Mouse (Mus musculus) limb, embryonic 14.5 days (tissue): ENCODE results near the gene Jak1. TPM values are rescaled to one million over a fixed set of nuclear protein-coding genes. Genes with fewer than 3 reads are reported as not detected.

Source experiments
- ATAC-seq: fragments of 200-750 bp; cut with Nextera tagmentation; 2 replicates; pipeline ENCODE4 v1.8.0; 2017; ENCODE audit warnings: low read depth, moderate number of reproducible peaks, moderate TSS enrichment; ENCODE audit not compliant: low FRiP score
- DNase-seq: peaks from one replicate; pipeline ENCODE4 v3.0.0-alpha.2; 2015; ENCODE audit warnings: low spot score
- H3K27ac ChIP-seq: fragments of 300-500 bp; sonication (generic); replicated peaks from 2 replicates; pipeline ENCODE4 v1.5.1; 2014; ENCODE audit warnings: low read depth, mild to moderate bottlenecking, low read length, moderate library complexity, mixed read lengths
- H3K27me3 ChIP-seq: fragments of 300-500 bp; sonication (generic); 2 replicates; pipeline ENCODE4 v1.6.1; 2014; ENCODE audit warnings: low read length, mixed read lengths; ENCODE audit not compliant: control insufficient read depth, insufficient read depth
- H3K36me3 ChIP-seq: fragments of 300-500 bp; sonication (generic); 2 replicates; pipeline ENCODE4 v1.6.1; 2014; ENCODE audit warnings: mild to moderate bottlenecking, low read length, moderate library complexity, mixed read lengths; ENCODE audit not compliant: control insufficient read depth, insufficient read depth
- H3K4me1 ChIP-seq: fragments of 300-500 bp; sonication (generic); 2 replicates; pipeline ENCODE4 v1.6.1; 2014; ENCODE audit warnings: antibody characterized with exemption, low read length, mixed read lengths; ENCODE audit not compliant: control insufficient read depth, insufficient read depth
- H3K4me2 ChIP-seq: fragments of 300-500 bp; sonication (generic); replicated peaks from 2 replicates; pipeline ENCODE4 v1.6.1; 2014; ENCODE audit warnings: low read depth, mild to moderate bottlenecking, low read length, moderate library complexity; ENCODE audit not compliant: severe bottlenecking
- H3K4me3 ChIP-seq: fragments of 300-500 bp; sonication (generic); replicated peaks from 2 replicates; pipeline ENCODE4 v1.5.1; 2014; ENCODE audit warnings: low read length
- H3K9ac ChIP-seq: fragments of 300-500 bp; sonication (generic); 2 replicates; pipeline ENCODE4 v1.6.1; 2014; ENCODE audit warnings: mild to moderate bottlenecking, low read depth, low read length, moderate library complexity; ENCODE audit not compliant: severe bottlenecking
- H3K9me3 ChIP-seq: fragments of 300-500 bp; sonication (generic); 2 replicates; pipeline ENCODE4 v1.6.1; 2016; ENCODE audit warnings: low read length; ENCODE audit not compliant: control insufficient read depth
- POLR2A ChIP-seq: fragments of 200-500 bp; IDR thresholded peaks from 2 replicates; pipeline ENCODE4 v1.8.0; 2012; ENCODE audit warnings: inconsistent platforms, mild to moderate bottlenecking, moderate library complexity, borderline replicate concordance; ENCODE audit not compliant: insufficient read depth, insufficient read length; ENCODE audit errors: extremely low read depth
- WGBS: fragments of 180-500 bp; shearing (Covaris S2); extraction: QIAGEN DNeasy Blood & Tissue Kit; methylation state at CpG from one replicate; pipeline ENCODE4 v1.1.7; 2014; 5-methylcytosine and 5-hydroxymethylcytosine counted together
- polyA plus RNA-seq, 2 experiments: library from polyadenylated mRNA; depleted of rRNA in 1 of 2; stranded (reverse) in 1 of 2; unstranded in 1 of 2; fragments of >200 nt; fragmentation: Nextera tagmentation in 1 of 2; extraction: Ambion mirVana in 1 of 2; gene quantifications; 2 replicates each; pipeline versions ENCODE4 v1.2.1 to v1.2.3; 2012 to 2014

Gene Jak1
- polyA plus RNA-seq, 2 experiments, result 59.7 to 105 TPM

DNA sequence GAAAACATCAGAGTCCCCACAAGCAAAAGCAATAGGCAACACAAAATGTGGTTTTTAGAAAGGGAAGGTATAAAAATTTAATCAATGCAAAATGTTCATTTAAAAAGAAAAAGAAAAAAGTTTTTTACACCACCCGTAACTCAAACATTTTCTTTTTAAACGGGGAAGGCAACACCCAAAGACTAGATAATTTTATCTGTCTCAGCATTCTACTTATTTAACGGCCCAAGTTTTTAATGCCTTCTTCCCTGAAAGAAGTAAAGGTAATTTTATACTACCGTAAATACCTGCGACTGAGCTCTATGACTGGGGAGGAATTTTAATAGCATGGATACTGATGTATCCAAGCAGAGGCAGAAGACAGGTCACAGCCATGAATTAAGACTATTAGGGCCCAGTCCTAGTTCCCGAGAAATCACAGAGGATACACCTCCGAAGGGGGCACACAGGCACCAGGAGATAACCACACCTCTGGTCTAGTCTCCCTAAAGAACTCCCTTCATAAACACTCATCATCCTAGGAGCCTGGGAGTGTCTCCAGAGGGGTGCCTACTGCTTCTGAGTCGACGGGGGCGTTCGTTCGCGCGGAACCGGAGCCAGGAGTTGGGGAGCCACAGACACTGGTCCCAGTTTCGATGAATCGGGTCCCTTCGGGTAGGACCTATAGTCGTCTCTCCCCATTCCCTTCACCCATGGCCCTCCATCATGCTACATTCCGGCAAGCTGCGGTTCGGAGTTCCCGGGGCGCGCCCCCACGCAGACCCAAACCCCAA is 928 bp downstream of the Jak1 start:
- DNase-seq (no peak), ATAC-seq (peak; percentile 20; the same call in 1 of the 2 replicates)
- TF ChIP-seq POLR2A, result no peak
- Histone ChIP-seq H3K4me2 (peak overlapping the region; percentile 86), H3K4me1 (peaks cover 9% of the 10 kb centered on the region; the same call in 1 of the 2 replicates), H3K36me3 (no peaks in the 10 kb centered on the region), H3K4me3 (peak overlapping the region; percentile 100), H3K9me3 (no peaks in the 10 kb centered on the region), H3K27ac (peak overlapping the region; percentile 87; the same call in 1 of the 2 replicates), H3K27me3 (no peaks in the 10 kb centered on the region), H3K9ac (peak overlapping the region; percentile 92)
- WGBS, result 5% methylated on average over 26 of the region's 26 CpGs

- ATAC-seq (no peak), DNase-seq (no peak)
- Histone ChIP-seq H3K9ac (no peak overlapping the region), H3K9me3 (no peaks in the 10 kb centered on the region), H3K4me2 (no peak overlapping the region), H3K36me3 (no peaks in the 10 kb centered on the region), H3K27me3 (no peaks in the 10 kb centered on the region), H3K4me3 (no peak overlapping the region), H3K4me1 (peaks cover 9% of the 10 kb centered on the region; the same call in 1 of the 2 replicates), H3K27ac (no peak overlapping the region)
- 82% methylated on average over 5 of the region's 5 CpGs for WGBS
- no peak for TF ChIP-seq POLR2A
Observed at GRCm38 (mm10) chr4:101261596-101261995, 3.5 kb downstream of the Jak1 start.

GRCm38 (mm10) chr4:101260744-101261291 is 4.3 kb downstream of the Jak1 start:
- DNase-seq (no peak), ATAC-seq (no peak)
- no peaks in the 10 kb centered on the region for H3K9me3 ChIP-seq
- 84% methylated on average over 8 of the region's 8 CpGs for WGBS
- no peaks in the 10 kb centered on the region for H3K36me3 ChIP-seq
- H3K27ac ChIP-seq, result no peak overlapping the region
- no peak overlapping the region for H3K9ac ChIP-seq
- H3K4me2 ChIP-seq, result no peak overlapping the region
- H3K27me3 ChIP-seq, result no peaks in the 10 kb centered on the region
- peaks cover 9% of the 10 kb centered on the region; the same call in 1 of the 2 replicates for H3K4me1 ChIP-seq
- no peak overlapping the region for H3K4me3 ChIP-seq
- TF ChIP-seq POLR2A, result no peak

DNA sequence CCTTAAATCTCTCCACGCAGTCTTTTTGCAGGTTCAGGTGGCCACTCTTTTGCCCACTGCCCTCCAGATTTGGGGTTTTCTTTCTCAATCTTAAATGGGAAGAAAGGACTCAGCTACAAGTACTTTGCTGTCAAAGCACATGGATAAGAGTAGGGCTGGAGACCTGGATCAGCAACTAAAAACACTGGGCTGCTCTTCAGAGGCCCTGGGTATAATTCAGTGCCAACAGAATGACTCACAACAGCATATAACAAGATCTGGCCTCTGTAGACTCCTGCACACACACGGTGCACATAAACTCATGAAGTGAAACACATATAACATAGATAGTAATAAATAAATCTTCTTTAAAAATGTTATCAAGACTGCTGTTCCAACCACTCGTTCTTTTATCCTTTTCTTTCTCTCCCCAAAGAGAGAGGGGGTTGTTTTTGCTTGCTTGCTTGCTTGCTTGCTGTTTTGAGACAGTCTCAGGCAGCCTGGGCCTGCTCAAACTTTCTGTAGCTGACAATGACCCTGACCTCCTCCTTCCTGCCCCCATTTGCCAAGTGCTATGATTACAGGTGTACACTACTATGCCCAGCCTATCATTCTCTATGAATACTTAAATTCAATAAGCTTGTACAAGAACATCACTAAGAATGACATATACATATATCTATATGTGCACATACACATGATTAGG is 8.4 kb downstream of the Jak1 start:
- no peak for TF ChIP-seq POLR2A
- no peak overlapping the region for H3K9ac ChIP-seq
- peaks cover 8% of the 10 kb centered on the region; the same call in 1 of the 2 replicates for H3K4me1 ChIP-seq
- H3K4me3 ChIP-seq, result no peak overlapping the region
- no peak for ATAC-seq
- WGBS, result 83% methylated on average over 3 of the region's 3 CpGs
- H3K4me2 ChIP-seq, result no peak overlapping the region
- no peaks in the 10 kb centered on the region for H3K27me3 ChIP-seq
- no peak overlapping the region for H3K27ac ChIP-seq
- DNase-seq, result no peak
- no peaks in the 10 kb centered on the region for H3K9me3 ChIP-seq
- H3K36me3 ChIP-seq, result no peaks in the 10 kb centered on the region

DNA sequence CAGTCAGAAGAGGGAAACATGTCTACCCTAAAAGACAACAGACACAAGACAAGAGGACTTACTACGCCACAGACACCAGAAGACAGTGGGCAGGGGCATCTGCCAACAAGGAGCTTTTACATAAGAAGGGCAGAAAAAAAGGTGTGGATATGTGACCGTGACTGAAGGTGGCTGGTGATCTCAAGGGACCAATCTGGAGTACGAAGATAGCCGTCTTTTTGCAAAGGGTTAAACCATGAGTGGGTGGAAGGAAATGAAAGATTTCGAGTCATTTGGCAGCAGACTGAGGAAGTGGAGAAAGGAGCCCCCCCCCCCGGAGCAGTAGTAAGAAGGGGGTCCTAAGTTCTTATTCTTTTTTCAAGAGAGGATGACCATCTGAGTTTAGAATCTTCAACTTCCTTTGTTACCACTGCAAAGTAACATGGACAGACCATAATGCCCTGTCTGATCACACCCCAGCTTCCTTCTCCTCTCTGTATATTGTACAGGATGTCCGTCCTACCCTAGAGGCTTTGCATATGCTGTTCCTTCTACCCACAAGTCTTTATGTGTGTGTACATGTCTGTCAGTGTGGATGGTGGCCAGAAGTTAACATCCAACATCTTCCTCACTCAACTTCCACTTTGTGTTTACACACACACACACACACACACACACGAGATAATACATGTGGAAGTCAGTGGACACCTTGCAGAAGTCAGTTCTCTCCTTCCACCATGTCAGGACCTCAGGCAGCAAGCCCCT is 10.3 kb downstream of the Jak1 start:
- no peak for TF ChIP-seq POLR2A
- WGBS, result 77% methylated on average over 8 of the region's 8 CpGs
- no peaks in the 10 kb centered on the region for H3K27me3 ChIP-seq
- no peak overlapping the region for H3K4me2 ChIP-seq
- DNase-seq, result no peak
- no peaks in the 10 kb centered on the region for H3K9me3 ChIP-seq
- H3K4me1 ChIP-seq, result peaks cover 8% of the 10 kb centered on the region; the same call in 1 of the 2 replicates
- no peak overlapping the region for H3K9ac ChIP-seq
- no peaks in the 10 kb centered on the region for H3K36me3 ChIP-seq
- H3K4me3 ChIP-seq, result no peak overlapping the region
- no peak overlapping the region for H3K27ac ChIP-seq
- ATAC-seq, result no peak
